Mouse (Mus musculus) megakaryocyte progenitor cell, adult 5-6 weeks (primary cell): Measurements from ENCODE around the gene Rps27a. TPM values are rescaled to one million over a fixed set of nuclear protein-coding genes. Genes with fewer than 3 reads are reported as not detected.
"Not testable (repeated sequence)": the region's sequence is repeated elsewhere in the genome, so short reads cannot be mapped to it uniquely, and the experiment has no call there.

Experiments used
- ATAC-seq: replicated peaks from 2 replicates; pipeline ENCODE4 v1.8.0; 2016; ENCODE audit warnings: mild to moderate bottlenecking, moderate TSS enrichment, inconsistent platforms; ENCODE audit not compliant: poor library complexity
- total RNA-seq, 2 experiments: library from RNA; stranded (forward) in 1 of 2; stranded (reverse) in 1 of 2; fragments of 157-497, 149-512 nt in 1 of 2; fragments of 200-1000 nt in 1 of 2; gene quantifications; 2 replicates each; pipeline versions ENCODE4 v1.2.3 to v1.2.4; 2015 to 2017

The Rps27a gene
- total RNA-seq (2015) = 2,267 and 2,302 TPM in 2 replicates
- 1,089 and 1,288 TPM in 2 replicates for total RNA-seq (2017)

DNA sequence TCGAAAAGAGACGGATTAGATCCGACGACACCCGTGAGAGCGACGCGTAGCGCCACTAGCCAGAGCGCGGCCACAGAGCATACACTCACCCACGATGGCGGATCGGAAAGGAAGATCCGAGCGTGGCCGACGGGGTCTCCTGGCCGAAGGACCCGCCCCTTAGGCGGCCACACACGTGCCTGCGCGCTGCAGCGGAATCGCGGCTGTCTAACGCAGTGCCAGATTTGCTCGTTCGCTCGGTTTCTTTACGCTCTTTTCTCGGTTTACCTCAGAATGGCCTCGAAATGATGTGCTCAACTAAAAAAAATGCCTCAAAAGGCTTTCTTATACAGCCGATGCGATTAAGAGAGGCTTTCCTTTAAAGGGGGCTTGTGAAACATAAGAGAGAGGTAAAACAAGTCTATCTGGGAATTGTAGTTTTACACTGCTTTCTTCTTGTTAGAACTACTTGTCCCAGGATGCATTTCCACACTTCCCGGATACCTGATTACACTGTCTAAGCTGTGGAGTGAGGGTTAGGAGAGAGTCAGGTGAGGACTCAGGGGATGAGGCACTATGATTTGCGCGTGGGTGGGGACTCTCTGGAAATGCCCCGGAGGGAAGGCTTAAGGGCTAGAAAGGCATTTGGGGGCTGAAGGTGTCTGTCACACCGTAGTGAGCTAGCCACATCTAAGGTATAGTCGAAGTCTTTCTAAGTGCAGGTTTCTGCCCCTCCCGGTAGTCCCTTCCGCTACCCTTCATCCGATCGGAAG is at the start of gene Rps27a, which contains the start of gene Clhc1:
Gene Rps27a (minus strand): TSS at position 358 of the 752 bp plus-strand sequence.
Gene Clhc1 (plus strand): TSS at position 199 of the 752 bp plus-strand sequence.
- peak; percentile 82 for ATAC-seq

DNA sequence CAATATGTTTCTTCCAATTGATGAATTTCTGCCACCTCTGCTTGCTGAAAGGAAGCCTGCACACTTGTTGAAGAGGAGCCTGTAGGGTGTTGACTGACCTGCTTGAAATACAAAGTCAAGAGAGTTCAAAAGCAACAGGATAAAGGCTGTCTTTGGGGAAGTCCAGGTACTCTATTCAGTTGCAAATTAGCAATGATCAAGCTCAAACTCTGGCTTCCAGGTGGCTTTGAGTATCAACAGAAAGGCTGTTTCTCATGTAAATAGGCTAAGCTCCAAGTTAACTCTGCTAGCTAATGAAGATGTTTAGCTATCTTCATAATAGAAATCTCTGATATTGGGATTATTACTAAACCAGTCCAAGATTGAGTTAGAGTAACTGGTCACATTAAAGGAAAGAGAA is 49.2 kb upstream of the Rps27a start:
- no peak for ATAC-seq

DNA sequence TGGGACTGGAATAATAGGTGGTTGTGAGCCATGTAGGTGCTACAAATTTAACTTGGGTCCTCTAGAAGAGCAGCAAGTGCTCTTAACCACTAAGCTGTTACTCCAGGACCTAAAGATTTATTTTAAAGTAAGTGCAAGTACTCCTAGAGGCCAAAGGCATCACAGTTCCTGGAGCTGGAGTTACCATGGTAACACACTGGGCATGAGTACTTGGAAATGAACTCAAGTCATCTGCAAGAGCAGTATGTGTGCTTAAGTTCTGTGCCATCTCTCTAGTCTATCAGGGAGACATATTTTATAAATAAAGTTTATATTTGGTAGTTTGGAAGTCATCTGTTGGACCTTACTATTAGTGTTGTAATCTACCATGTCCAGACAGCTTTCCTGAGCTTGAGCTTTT is 47.3 kb upstream of the Rps27a start:
- ATAC-seq = no peak

DNA sequence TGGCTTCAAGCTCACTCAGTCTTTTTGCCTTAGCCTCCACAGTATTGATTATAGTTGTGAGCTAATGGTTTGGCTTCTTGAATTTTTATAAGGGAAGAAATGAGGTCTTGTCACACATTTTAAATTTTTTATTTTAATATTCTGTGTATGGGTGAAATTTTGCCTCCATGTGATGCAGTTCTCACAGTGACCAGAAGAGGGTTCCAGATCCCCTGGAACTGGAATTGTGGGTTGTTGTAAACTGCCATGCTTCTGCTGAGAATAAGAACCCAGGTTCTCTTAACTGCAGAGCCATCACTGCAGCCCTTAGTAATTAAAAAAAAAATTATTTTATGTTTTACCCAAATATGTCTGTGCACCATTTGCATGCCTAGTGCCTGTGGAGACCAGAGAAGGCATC is 31.7 kb upstream of the Rps27a start:
- peak; percentile 85 for ATAC-seq

DNA sequence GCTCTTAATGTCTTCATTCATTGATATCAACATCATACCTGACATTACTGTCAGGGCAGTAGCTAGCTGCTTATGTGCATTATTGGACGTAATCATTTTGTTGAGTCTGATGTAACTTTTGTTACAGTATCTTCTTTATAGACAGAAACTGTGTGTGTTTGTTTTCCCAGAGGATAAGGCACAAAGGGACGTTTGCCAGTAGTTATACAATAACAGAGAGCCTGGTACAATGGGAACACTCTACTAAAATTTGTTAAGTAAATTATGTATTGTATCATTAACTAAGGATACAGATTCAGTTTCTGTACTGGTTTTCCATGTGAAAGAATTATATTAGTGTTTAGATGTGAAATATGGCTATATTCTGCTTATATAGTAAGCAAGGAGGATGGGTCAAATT is 24.7 kb upstream of the Rps27a start:
- no peak for ATAC-seq

DNA sequence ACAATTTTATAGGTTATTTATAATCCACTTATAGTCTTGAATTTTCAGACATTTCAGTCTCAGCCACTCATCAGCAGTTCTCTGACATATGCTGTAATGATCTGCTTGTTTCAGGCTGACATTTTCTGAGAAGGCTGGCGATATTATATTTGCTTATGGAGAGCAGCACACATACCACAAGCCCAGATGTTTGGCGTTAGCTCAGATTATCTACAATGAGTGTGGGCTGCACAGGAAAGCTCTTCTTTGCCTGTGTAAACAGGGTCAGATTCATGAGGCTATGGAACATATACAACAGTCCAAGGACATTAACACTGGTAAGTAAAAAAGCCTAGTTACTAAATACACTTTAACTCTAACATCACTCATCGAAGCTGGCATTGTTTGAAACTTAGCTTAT is 23.6 kb upstream of the Rps27a start:
- no peak for ATAC-seq

DNA sequence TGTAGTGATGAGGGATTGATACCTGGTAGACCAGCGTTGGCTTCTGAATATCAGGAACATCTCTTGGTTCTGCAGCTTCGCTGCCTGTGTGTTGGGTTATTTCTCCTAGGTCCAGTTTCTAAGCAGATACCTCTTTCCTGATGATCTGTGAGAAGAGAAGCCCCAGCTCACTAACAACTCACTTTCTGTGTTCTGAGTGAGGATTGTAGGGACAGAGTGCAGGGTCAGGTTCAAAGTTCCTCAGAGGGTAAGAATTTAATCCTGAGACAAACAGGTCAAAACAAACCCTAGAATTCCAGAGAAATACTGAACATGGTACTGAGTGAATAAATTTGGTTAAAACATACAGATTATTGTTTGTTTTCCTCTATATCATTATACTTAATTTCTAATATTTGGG is 15.5 kb upstream of the Rps27a start:
- ATAC-seq = no peak

DNA sequence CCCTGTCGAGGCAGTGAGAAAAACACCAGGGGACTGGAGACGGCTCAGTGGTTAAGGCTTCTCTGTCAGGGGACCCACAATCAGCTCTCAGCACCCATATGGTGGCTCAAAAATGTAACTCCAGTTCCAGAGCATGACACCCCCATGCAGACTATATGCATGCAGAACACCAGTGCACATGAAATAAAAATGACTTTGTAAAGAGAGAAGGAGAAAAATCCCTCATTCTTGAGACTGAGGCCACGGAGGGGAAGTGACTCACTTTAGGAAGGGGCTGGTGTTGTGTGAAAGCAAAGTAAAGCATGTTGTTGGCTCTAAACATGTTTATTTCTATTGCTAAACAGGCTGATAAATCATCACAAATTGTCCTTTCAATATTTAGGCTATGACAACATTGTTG is 13.1 kb upstream of the Rps27a start:
- no peak for ATAC-seq

DNA sequence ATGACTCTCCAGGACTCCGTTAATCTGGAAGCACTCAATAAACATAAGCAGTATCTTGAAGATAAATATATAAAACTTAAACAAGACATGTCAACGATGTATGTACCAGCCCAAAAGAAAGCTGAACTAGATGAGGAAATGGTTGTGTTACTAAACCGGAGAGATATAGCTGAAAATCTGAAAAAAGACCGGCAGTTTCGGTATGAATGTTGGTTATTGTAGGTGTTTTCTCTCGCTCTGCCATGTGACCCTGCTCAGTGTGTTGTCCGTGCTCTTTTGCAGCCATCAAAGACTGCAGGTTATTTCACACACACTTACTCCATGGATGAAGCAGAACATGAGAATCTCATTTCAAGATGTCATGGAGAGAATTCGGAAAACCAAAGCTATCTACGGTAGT is 12.5 kb upstream of the Rps27a start:
- ATAC-seq = no peak

DNA sequence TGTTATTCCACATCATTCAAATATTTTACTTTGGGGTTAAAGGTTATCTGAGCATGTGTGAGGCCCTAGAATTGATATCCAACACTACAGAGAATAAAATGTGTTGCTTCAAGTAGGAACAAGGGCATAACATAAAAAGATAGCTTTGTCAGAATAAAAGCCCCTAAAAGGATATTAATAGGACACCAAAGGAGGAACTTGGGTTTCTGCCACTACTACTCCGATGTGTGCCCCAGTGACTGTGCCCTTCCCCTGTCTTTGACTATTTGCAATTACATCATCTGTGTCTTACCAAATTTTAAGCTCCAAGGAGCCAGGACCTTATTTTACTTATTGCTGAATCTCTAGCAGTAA is 1.5 kb upstream of the Rps27a start:
- ATAC-seq = peak; percentile 58

DNA sequence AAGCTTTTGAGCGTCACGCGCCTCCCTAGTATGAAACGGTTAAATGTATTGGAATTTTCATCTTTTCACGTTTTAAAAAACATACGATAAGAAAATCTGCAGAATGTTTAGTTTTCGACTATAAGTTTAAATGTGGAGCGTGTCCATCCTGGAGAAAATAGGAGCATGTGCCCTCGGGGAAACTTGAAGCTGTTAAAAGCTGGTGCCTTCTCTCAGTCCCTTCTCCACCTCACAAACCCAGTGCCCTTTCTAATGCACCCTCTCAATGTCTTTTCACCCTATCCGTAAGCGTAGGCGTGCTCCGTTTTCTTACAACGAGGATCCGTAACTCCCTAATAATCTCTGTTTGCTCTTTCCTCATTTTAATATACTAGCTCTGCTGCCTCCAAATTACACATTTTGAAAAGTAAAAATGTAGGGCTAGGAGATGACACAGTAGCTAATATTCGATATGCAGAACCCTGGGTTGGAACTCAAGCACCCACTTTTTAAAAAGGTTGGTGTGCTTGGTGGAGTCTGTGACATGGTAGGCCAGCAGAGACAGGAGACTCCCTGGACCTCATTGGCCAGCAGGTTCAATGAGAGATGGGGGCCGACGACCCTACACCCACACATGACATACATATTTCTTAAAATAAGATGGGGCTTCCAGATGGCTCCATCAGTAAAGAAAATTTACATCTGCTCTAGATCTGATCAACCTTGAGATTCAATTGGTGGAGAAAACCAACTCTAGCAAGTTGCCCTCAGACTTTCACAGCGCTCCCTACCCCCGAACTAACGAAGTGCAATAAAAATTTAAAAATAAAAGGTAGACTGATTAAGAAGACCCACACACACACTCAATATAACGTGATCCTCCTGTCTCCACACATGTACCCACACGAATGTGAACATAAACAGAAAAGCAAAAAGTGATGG is 855 bp upstream of the Rps27a start:
- ATAC-seq = no peak

DNA sequence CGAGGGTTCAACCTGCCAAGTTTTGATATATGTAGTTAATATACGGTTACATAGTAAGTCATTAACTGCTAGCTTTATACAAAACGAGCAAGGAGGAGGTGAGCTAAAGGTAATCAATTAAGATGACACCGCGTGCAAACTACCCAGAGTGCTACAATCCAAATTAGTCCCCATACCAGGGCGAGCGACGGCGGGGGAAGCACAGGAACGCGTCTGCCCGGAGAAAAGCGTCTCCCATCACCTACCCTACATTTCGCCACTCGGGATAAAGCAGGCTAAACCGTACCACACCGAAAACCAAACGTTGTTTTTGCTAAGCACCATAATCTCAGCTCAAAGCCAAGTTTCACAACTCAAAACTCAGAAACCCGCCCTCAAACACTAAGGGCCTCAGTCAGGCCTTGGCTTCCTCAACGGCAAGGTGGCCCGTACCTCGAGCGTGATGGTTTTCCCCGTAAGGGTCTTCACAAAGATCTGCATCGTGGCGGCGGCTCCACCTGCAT is 609 bp downstream of the Rps27a start:
- ATAC-seq = no peak

DNA sequence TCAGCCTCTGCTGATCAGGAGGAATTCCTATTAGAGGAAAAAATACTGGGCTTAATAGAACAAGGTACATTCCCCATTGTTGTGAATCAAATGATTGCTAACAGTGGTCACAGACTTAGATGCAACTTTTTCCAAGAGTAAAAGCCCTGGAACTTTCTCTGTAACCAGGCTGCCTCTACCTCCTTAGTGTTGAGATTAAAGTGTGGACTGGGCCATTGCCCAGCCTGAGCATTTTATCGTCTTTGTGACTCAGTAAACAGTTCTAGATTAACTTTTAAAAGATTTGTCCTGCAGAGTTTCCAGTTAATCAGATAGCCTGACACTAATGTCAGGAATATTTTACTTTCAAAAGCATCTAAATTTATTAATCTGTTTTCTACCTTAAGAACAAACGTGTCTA is 1.1 kb downstream of the Rps27a start:
- ATAC-seq = no peak

DNA sequence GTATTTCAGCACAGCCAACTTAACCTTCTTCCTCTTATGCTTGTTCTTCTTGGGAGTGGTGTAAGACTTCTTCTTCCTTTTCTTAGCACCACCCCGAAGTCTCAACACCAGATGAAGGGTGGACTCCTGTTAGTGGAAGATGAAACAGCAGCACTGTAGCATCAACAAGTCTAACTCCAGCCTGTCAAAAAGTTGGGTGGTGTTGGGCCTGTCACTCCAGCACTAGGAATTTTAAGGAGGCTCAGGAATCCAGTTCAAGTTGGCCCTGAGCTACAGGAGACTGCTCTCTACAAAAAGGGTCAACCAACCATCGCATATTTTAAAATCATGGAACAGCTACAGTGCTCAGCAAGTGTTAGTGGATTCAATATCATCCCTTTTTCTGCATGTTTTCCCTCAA is 1.6 kb downstream of the Rps27a start:
- ATAC-seq = not testable (repeated sequence)

DNA sequence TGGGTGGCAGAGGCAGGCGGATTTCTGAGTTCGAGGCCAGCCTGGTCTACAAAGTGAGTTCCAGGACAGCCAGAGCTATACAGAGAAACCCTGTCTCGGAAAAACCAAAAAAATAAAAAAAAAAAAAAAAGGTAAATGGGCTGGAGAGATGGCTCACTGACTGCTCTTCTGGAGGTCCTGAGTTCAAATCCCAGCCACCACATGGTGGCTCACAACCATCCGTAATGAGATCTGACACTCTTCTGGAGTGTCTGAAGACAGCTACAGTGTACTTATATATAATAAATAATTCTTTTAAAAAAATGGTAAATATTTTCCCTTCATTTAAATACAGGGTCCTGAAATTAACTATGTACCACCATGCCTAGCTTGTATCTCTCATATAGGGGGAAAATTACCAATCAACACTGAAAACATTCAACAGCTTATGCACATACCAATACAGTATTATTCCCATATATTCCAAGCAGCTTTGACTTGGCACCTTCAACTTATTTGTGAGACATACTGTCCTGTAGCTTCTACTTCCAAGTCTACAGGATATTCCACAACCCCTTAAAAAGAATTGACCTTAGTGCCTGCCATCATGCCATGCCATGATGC is 2.7 kb downstream of the Rps27a start:
- not testable (repeated sequence) for ATAC-seq

DNA sequence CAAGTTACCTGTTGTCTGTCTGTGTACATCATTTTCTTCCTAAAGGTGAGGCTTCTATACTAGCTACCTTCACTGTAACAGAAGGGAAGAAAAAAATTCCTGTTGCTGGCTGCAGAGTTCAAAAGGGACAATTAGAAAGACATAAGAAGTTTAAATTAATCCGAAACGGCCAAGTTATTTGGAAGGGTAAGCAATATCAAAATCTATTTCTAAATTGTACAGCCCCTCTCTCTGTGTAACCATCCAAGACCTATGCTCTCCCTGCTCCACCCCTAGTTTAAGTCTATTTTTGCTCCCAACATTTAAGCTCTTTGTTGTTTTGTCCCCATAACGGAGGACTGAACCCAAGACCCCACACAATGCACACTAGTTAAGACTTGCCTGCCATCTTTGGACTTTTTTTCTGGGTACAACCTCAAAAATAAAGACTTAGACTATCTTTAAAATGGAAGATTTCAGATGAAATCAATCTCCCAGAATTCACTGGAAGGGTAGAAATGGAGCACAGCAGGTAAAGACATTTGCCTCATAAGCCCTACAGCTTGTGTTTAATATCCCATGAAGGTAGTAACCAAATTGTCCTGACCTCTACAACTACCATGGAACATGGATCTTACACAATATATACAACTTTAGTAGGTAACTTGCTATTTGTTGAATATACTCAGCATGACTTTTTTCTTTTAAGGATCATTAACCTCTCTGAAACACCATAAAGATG is 3.5 kb downstream of the Rps27a start:
- ATAC-seq = no peak

DNA sequence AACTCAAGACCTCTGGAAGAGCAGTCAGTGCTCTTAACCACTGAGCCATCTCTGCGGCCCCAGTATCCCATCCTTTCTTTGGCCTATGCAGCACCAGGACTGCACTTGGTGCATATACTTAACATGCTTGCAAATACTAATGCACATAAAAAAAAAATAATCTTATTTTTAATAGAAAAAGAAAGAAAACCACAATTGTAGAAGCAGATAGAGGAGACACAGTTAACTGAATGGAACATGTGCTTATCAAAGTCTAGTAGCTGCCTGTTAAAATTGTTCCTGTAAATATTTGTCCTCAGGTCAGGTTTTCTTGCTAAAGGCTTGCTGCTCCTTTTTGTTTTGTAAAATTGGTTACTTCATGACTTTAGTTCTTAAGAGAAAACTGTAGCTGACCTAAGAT is 9.7 kb downstream of the Rps27a start:
- peak; percentile 64 for ATAC-seq

DNA sequence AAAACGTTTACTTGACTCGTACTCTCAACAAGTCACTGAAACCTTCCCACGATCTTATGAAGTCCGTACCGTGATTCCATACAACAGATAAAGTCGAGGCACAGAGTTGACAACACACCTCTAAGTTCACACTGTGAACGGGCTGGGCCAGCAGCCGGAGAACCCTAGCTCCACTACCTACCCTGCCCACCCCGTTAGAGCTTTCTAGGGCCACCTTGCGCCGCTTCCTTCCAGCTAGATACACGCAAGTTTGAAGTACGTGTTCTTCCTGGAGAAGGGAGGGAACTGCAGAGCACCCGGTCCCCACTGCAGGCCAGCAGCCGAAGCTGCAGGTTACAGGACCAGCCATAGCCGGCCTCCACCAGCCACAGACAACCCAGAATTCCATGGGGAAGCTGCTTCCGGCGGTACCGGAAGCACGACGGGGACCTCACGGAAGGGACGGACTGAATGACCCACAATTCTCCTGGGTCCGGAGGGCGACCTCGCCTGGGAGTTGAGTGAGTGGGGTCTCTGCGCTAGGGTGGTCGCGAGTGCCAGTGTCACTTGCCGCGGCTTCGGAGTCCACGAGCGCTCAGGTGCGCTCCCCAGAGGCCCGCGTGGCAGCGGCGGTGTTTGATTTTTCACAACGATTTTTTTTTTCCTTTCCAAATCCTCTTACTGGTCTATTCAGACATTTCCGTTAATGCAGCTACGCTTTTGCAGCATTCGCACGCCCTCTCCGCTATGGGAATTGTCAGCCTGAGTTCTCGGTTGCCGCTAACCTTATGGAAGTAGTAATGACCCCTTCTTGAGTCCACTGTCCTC is 21.7 kb downstream of the Rps27a start, which contains the start of gene Mtif2:
Gene Mtif2 (plus strand): TSS at position 421 of the 807 bp plus-strand sequence.
- peak; percentile 92 for ATAC-seq

DNA sequence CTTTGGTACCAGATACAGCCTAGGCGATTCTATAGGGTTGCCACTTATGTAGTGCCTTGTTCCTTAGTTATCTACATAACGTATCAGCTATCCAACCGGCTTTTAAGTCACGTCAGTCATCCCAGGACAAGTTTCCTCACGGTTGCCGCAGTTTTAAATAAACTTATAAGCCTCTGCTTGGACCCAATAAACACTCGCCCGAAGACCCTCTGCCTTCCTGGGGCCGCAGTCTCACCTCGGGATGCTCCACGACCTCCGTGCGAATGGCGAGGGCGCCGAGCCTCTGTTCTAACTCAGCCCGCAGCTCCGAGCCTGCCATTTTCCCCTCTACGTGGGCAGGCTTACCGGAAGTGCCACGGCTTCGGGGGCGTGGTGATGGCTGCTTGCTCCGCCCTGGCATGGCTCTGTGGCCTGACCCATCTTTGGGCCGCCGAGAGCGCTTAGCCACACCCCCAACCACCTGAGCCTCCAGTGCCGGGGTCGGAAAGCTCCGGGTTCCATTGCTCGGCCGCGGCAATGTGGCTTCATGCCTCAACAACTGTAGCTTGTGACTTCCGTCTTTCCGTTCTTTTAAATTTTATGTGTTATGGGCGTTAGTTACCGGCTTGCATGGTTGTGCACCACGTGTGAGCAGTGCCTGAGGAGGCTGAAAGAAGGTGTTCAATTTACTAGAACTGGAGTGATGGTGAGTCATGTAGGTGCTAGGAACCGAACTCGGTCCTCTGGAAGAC is 33.1 kb downstream of the Rps27a start, which contains the start of gene Prorsd1:
Gene Prorsd1 (minus strand): TSS at position 352 of the 731 bp plus-strand sequence.
- ATAC-seq = peak; percentile 99
